ENCODE assay signal across 10 mouse cellular contexts in the genomic region with DNA sequence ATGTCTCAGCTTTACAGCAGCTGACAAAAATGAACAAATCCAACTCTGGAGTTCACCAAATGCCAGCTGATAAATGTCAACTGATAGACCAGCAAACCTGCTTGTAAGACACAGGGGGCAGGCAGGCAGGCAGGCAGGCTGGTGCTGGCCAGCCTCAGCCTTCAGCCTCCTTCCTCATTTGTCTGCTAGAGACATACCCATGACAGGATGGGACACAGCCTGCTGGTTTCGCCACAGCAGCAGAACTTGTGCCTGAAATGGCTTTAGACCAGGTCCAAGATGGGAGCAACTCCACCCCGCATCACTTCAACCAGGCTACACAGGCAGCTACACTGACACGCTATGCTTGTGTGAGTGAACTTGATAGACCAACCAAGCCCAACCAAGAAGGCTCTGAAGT. TPM values are rescaled to one million over a fixed set of nuclear protein-coding genes. Genes with fewer than 3 reads are reported as not detected.
DNase-seq lines count a peak whose midpoint lies in the region; ATAC-seq and TF ChIP-seq lines count a peak whose summit lies in the region.
"Had no signal": no experiment of that assay in that cellular context is flagged by ENCODE, and none has a peak within 500 bp of the region (broad histone marks: within the 10 kb centered on the region; RNA-seq: fewer than 3 reads in every experiment).

No protein-coding gene starts in this region.

- H3K27me3 ChIP-seq in kidney, embryonic 16.5 days (ENCODE audit: insufficient read depth, low read length), result no peaks in the 10 kb centered on the region
- no peaks in the 10 kb centered on the region for H3K27me3 ChIP-seq in embryonic facial prominence, embryonic 10.5 days (replicated peaks; ENCODE audit: low read depth, poor library complexity, severe bottlenecking)
- no peaks in the 10 kb centered on the region for H3K27me3 ChIP-seq in hindbrain, embryonic 14.5 days (ENCODE audit: control insufficient read depth, insufficient read depth, low read length)
- no peaks in the 10 kb centered on the region for H3K27me3 ChIP-seq in midbrain, postnatal 0 days (ENCODE audit: insufficient read depth, low read length)
- H3K27me3 ChIP-seq: lung, embryonic 15.5 days had no signal

- DNase-seq in kidney, adult 11 months, result no peak
- no peak for DNase-seq in embryonic facial prominence, embryonic 10.5 days (ENCODE audit: low spot score)
- no peak for DNase-seq in hindbrain, embryonic 14.5 days (ENCODE audit: low spot score)
- no peak for DNase-seq in midbrain, postnatal 0 days (ENCODE audit: low spot score)
- DNase-seq in cerebellum, adult 8-10 months, result no peak
- DNase-seq in left cerebral cortex, adult 8-10 months (ENCODE audit: low spot score in 2 of 2), result no peak
- no peak for DNase-seq in frontal cortex, adult 2 months (ENCODE audit: extremely low spot score in 1 of 2, low spot score in 1 of 2)
- DNase-seq: layer of hippocampus, postnatal 36 days had no signal

- H3K4me2 ChIP-seq in kidney, embryonic 16.5 days (replicated peaks; ENCODE audit: low read depth, low read length), result no peak overlapping the region
- no peak overlapping the region for H3K4me2 ChIP-seq in hindbrain, embryonic 14.5 days (replicated peaks)
- no peak overlapping the region for H3K4me2 ChIP-seq in midbrain, postnatal 0 days (ENCODE audit: low read depth, low read length, poor library complexity, severe bottlenecking)
- H3K4me2 ChIP-seq: lung, embryonic 15.5 days had no signal

- ATAC-seq in kidney, embryonic 16.5 days (ENCODE audit: low FRiP score, low TSS enrichment), result no peak
- ATAC-seq in hindbrain, embryonic 14.5 days (ENCODE audit: low FRiP score), result no peak
- no peak for ATAC-seq in midbrain, postnatal 0 days (ENCODE audit: low FRiP score)

- H3K9ac ChIP-seq in kidney, embryonic 16.5 days (replicated peaks; ENCODE audit: low read length), result no peak overlapping the region
- H3K9ac ChIP-seq in hindbrain, embryonic 14.5 days, result no peak overlapping the region
- H3K9ac ChIP-seq in midbrain, postnatal 0 days (replicated peaks; ENCODE audit: low read length, poor library complexity, severe bottlenecking), result no peak overlapping the region
- H3K9ac ChIP-seq: lung, embryonic 15.5 days had no signal

- TF ChIP-seq CTCF in midbrain, postnatal 0 days (IDR thresholded peaks at IDR 0.05), result no peak

- no peaks in the 10 kb centered on the region for H3K9me3 ChIP-seq in kidney, embryonic 16.5 days (ENCODE audit: low read length)
- no peaks in the 10 kb centered on the region for H3K9me3 ChIP-seq in embryonic facial prominence, embryonic 10.5 days
- no peaks in the 10 kb centered on the region for H3K9me3 ChIP-seq in hindbrain, embryonic 14.5 days (ENCODE audit: control insufficient read depth, low read length)
- H3K9me3 ChIP-seq in midbrain, postnatal 0 days (ENCODE audit: low read length), result no peaks in the 10 kb centered on the region
- H3K9me3 ChIP-seq: lung, embryonic 15.5 days had no signal

- no peak overlapping the region for H3K4me3 ChIP-seq in kidney, embryonic 16.5 days (ENCODE audit: low read length)
- H3K4me3 ChIP-seq in embryonic facial prominence, embryonic 10.5 days, result no peak overlapping the region
- no peak overlapping the region for H3K4me3 ChIP-seq in hindbrain, embryonic 14.5 days (replicated peaks; ENCODE audit: low read length)
- no peak overlapping the region for H3K4me3 ChIP-seq in midbrain, postnatal 0 days (ENCODE audit: low read depth, low read length)
- H3K4me3 ChIP-seq: lung, embryonic 15.5 days had no signal

- 85% methylated on average over 3 of the region's 3 CpGs for WGBS in kidney, embryonic 16.5 days
- 92% methylated on average over 3 of the region's 3 CpGs for WGBS in embryonic facial prominence, embryonic 10.5 days
- WGBS in hindbrain, embryonic 14.5 days, result 83% methylated on average over 3 of the region's 3 CpGs
- 89% methylated on average over 3 of the region's 3 CpGs for WGBS in midbrain, postnatal 0 days

- peaks cover 12% of the 10 kb centered on the region; the same call in 1 of the 2 replicates for H3K36me3 ChIP-seq in kidney, embryonic 16.5 days (ENCODE audit: insufficient read depth, low read length)
- H3K36me3 ChIP-seq in embryonic facial prominence, embryonic 10.5 days (replicated peaks), result peaks cover 43% of the 10 kb centered on the region
- H3K36me3 ChIP-seq in hindbrain, embryonic 14.5 days (replicated peaks; ENCODE audit: control insufficient read depth, insufficient read depth), result no peaks in the 10 kb centered on the region; the same call in 1 of the 2 replicates
- H3K36me3 ChIP-seq in midbrain, postnatal 0 days (ENCODE audit: insufficient read depth, low read length), result 0 out of 2 replicates have a peak, but pooled peaks cover 4% of the 10 kb centered on the region

- peaks cover 8% of the 10 kb centered on the region for H3K4me1 ChIP-seq in kidney, embryonic 16.5 days (ENCODE audit: insufficient read depth, low read length)
- H3K4me1 ChIP-seq in embryonic facial prominence, embryonic 10.5 days, result peaks cover 21% of the 10 kb centered on the region
- H3K4me1 ChIP-seq in hindbrain, embryonic 14.5 days (replicated peaks; ENCODE audit: control insufficient read depth, insufficient read depth, low read length), result peaks cover 34% of the 10 kb centered on the region
- peaks cover 15% of the 10 kb centered on the region for H3K4me1 ChIP-seq in midbrain, postnatal 0 days (ENCODE audit: insufficient read depth, low read length)

- peak overlapping the region; percentile 31 for H3K27ac ChIP-seq in kidney, embryonic 16.5 days (ENCODE audit: low read length)
- peak overlapping the region; percentile 1; the same call in 1 of the 2 replicates for H3K27ac ChIP-seq in embryonic facial prominence, embryonic 10.5 days (replicated peaks)
- peak overlapping the region; percentile 91 for H3K27ac ChIP-seq in hindbrain, embryonic 14.5 days
- H3K27ac ChIP-seq in midbrain, postnatal 0 days (ENCODE audit: low read depth, low read length), result peak overlapping the region; percentile 75
- H3K27ac ChIP-seq: lung, embryonic 15.5 days had no signal

RNA-seq across cellular contexts. Expression of gene Slc45a1, which starts 46.2 kb away (rescaled TPM):
- polyA plus RNA-seq in kidney, embryonic 16.5 days (2015; fragmentation: Nextera tagmentation; extraction: Ambion mirVana), result 0.12 and 0.17 TPM in 2 replicates
- polyA plus RNA-seq in embryonic facial prominence, embryonic 10.5 days (2016; fragmentation: Nextera tagmentation; extraction: Ambion mirVana), result 1.4 and 1.7 TPM in 2 replicates
- polyA plus RNA-seq in hindbrain, embryonic 14.5 days (2014; fragmentation: Nextera tagmentation; extraction: Ambion mirVana), result 35.9 and 37.9 TPM in 2 replicates
- total RNA-seq in midbrain, postnatal 0 days (2014; rRNA removed), result 49.1 and 51.1 TPM in 2 replicates
- polyA plus RNA-seq in midbrain, postnatal 0 days (2015; fragmentation: Nextera tagmentation; extraction: Ambion mirVana), result 54.8 and 58.4 TPM in 2 replicates
- total RNA-seq in left cerebral cortex, adult 8-10 months (2022), result 10 to 100 TPM; 46.9 to 54.4 (median 48.5) TPM
- 32.3 and 34.6 TPM in 2 replicates for polyA plus RNA-seq in frontal cortex, adult 2 months (2012; rRNA removed)

Comparison
In these comparisons a context has a peak if more than half of its experiments do, and no peak if none do; other contexts are left out.
1. H3K27ac ChIP-seq: peak in every context shown above with its lines; median percentile 91 in hindbrain, embryonic 14.5 days; 75 in midbrain, postnatal 0 days; 31 in kidney, embryonic 16.5 days; 1 in embryonic facial prominence, embryonic 10.5 days.
2. RNA of gene Slc45a1, which starts 46.2 kb away (polyA plus RNA-seq): 54.8 to 58.4 TPM in midbrain, postnatal 0 days, 35.9 to 37.9 TPM in hindbrain, embryonic 14.5 days and 32.3 to 34.6 TPM in frontal cortex, adult 2 months; 1.4 to 1.7 TPM in embryonic facial prominence, embryonic 10.5 days and 0.12 to 0.17 TPM in kidney, embryonic 16.5 days; every median in the first group is over 10 times any median in the second.